Mouse (Mus musculus): ENCODE data around the gene Hfe2.
"Not testable (repeated sequence)": the region's sequence is repeated elsewhere in the genome, so short reads cannot be mapped to it uniquely, and the experiment has no call there.

Gene Hfe2

GRCm38 (mm10) chr3:96524914-96525313, at the start of gene Hfe2:
TSS of gene Hfe2 (plus strand) at chr3:96525172.
- no peak for DNase-seq (ENCODE audit: extremely low spot score, low read depth, low spot score)

GRCm38 (mm10) chr3:96477084-96477483, 47.9 kb upstream of the Hfe2 start:
- no peak for DNase-seq (ENCODE audit: extremely low spot score, low read depth, low spot score)

- no peak for DNase-seq (ENCODE audit: extremely low spot score, low read depth, low spot score)
Measured at GRCm38 (mm10) chr3:96477558-96477957, 47.4 kb upstream of the Hfe2 start.

- no peak for DNase-seq (ENCODE audit: extremely low spot score, low read depth, low spot score)
Measured at GRCm38 (mm10) chr3:96479249-96479648, 45.7 kb upstream of the Hfe2 start.

GRCm38 (mm10) chr3:96480684-96481270, 44.2 kb upstream of the Hfe2 start:
- DNase-seq (ENCODE audit: extremely low spot score, low read depth, low spot score): no peak

GRCm38 (mm10) chr3:96481856-96482255, 43.1 kb upstream of the Hfe2 start:
- no peak for DNase-seq (ENCODE audit: extremely low spot score, low read depth, low spot score)

- no peak for DNase-seq (ENCODE audit: extremely low spot score, low read depth, low spot score)
Measured at GRCm38 (mm10) chr3:96482451-96482850, 42.5 kb upstream of the Hfe2 start.

GRCm38 (mm10) chr3:96483044-96483443, 41.9 kb upstream of the Hfe2 start:
- DNase-seq (ENCODE audit: extremely low spot score, low read depth, low spot score): not testable (repeated sequence)

GRCm38 (mm10) chr3:96483946-96484345, 41.0 kb upstream of the Hfe2 start:
- no peak for DNase-seq (ENCODE audit: extremely low spot score, low read depth, low spot score)

GRCm38 (mm10) chr3:96484921-96485320, 40.1 kb upstream of the Hfe2 start:
- no peak for DNase-seq (ENCODE audit: extremely low spot score, low read depth, low spot score)

- no peak for DNase-seq (ENCODE audit: extremely low spot score, low read depth, low spot score)
Measured at GRCm38 (mm10) chr3:96485361-96485760, 39.6 kb upstream of the Hfe2 start.

- not testable (repeated sequence) for DNase-seq (ENCODE audit: extremely low spot score, low read depth, low spot score)
Measured at GRCm38 (mm10) chr3:96486064-96486827, 38.7 kb upstream of the Hfe2 start.

GRCm38 (mm10) chr3:96486828-96487559, 38.0 kb upstream of the Hfe2 start:
- DNase-seq (ENCODE audit: extremely low spot score, low read depth, low spot score): not testable (repeated sequence)

GRCm38 (mm10) chr3:96487596-96488289, 37.2 kb upstream of the Hfe2 start:
- no peak for DNase-seq (ENCODE audit: extremely low spot score, low read depth, low spot score)

GRCm38 (mm10) chr3:96488290-96488906, 36.6 kb upstream of the Hfe2 start:
- DNase-seq (ENCODE audit: extremely low spot score, low read depth, low spot score): not testable (repeated sequence)

GRCm38 (mm10) chr3:96488907-96489629, 35.9 kb upstream of the Hfe2 start:
- not testable (repeated sequence) for DNase-seq (ENCODE audit: extremely low spot score, low read depth, low spot score)

- DNase-seq (ENCODE audit: extremely low spot score, low read depth, low spot score): not testable (repeated sequence)
Measured at GRCm38 (mm10) chr3:96489636-96490035, 35.3 kb upstream of the Hfe2 start.

- not testable (repeated sequence) for DNase-seq (ENCODE audit: extremely low spot score, low read depth, low spot score)
Measured at GRCm38 (mm10) chr3:96494456-96494855, 30.5 kb upstream of the Hfe2 start.

- DNase-seq (ENCODE audit: extremely low spot score, low read depth, low spot score): no peak
Measured at GRCm38 (mm10) chr3:96494912-96495311, 30.1 kb upstream of the Hfe2 start.

Data from hindlimb bud, embryonic 11.5 days (tissue).